Mouse (Mus musculus) left cerebral cortex, postnatal 36 days (tissue): ENCODE results near the gene Nucks1. TPM values are rescaled to one million over a fixed set of nuclear protein-coding genes. Genes with fewer than 3 reads are reported as not detected.

Experiments used
- DNase-seq, 2 experiments: peaks; one replicate each; pipeline ENCODE4 v3.0.0; 2021 to 2022; ENCODE audit warnings: low spot score in 2 of 2, mixed read lengths in 1 of 2
- intact Hi-C: fragments of 180-260 bp; cut with DNase I; formaldehyde crosslinking; loops from one replicate; pipeline ENCODE4 v1.15.1; 2025
- total RNA-seq, 2 experiments: library from RNA; stranded (reverse); gene quantifications; 2 replicates each; pipeline ENCODE4 v1.2.3; 2021

The Nucks1 gene
- total RNA-seq, 2 experiments from 2014 or later: 144 to 148 TPM

DNA sequence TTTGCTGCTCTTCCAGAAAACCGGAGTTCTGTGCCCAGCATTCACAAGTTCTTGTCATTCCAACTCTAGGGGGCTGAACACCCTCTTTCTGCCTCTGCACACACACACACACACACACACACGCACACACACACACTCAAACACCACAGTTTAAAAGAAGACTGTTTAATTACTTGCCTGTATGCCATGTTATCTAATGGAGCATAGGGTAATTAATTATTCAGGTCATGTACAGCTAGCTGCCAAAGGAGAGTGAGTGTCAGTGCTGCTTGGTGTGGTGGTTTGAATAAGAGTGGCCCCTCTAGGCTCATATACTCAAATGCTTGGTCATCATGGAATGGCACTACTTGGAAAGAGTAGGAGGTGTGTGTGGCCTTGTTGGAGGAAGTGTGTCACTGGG, 73.5 kb downstream of the Nucks1 start:
- intact Hi-C loops: loop anchor here (5.0 kb wide), 2 partner anchors 47 to 133 kb away; no protein-coding TSS in a partner anchor

More for the DNA sequence above, 73.5 kb downstream of the Nucks1 start:
- DNase-seq: no peak

Other genes starting within 250 kb of the Nucks1 start
- gene Rab7b, start 221.8 kb upstream of the Nucks1 start, total RNA-seq: 1 to 10 TPM; 3.0 to 3.3 TPM
- gene Slc26a9, start 166.5 kb upstream of the Nucks1 start, total RNA-seq: under 1 TPM; 0.07 to 0.16 TPM
- 1 to 10 TPM; 1.5 to 2.2 TPM for gene Pm20d1, start 113.2 kb upstream of the Nucks1 start, total RNA-seq
- gene Slc41a1, start 83.0 kb upstream of the Nucks1 start, total RNA-seq: 10 to 100 TPM; 42.8 to 51.5 TPM
- gene Rab29, start 43.3 kb upstream of the Nucks1 start, total RNA-seq: 1 to 10 TPM; 6.9 to 7.1 TPM
- gene Slc45a3, start 52.4 kb downstream of the Nucks1 start, total RNA-seq: 1 to 10 TPM; 1.0 to 1.4 TPM
- gene Elk4, start 97.1 kb downstream of the Nucks1 start, total RNA-seq: 10 to 100 TPM; 48.7 to 54.6 TPM
- 100 to 1,000 TPM in 1 of 2 experiments, 10 to 100 TPM in 1; 77.5 to 101 TPM for gene Mfsd4a, start 157.5 kb downstream of the Nucks1 start, total RNA-seq
- gene Cdk18, start 229.2 kb downstream of the Nucks1 start, total RNA-seq: 10 to 100 TPM; 29.6 to 31.5 TPM